Mouse (Mus musculus): ENCODE results near the gene Ccdc18. TPM values are rescaled to one million over a fixed set of nuclear protein-coding genes. Genes with fewer than 3 reads are reported as not detected.

Gene Ccdc18
- polyA plus RNA-seq, 1 experiment, result 0.38 TPM

GRCm38 (mm10) chr5:108188967-108189366 lies 56.3 kb downstream of the Ccdc18 start:
- TF ChIP-seq MYOD1 (IDR thresholded peaks at IDR 0.05; ENCODE audit: control insufficient read depth in 1 of 3, insufficient read length in 2 of 3, low read depth in 2 of 3) (no peak), TCF3 (IDR thresholded peaks at IDR 0.05; ENCODE audit: insufficient read length, low read depth) (no peak), USF1 (IDR thresholded peaks at IDR 0.05; ENCODE audit: low read depth) (no peak), SRF (IDR thresholded peaks at IDR 0.05; ENCODE audit: control insufficient read depth, insufficient read length, low read depth) (no peak), POLR2AphosphoS2 (IDR thresholded peaks at IDR 0.05; ENCODE audit: insufficient read length, low read depth) (no peak), MAX (IDR thresholded peaks at IDR 0.05; ENCODE audit: low read depth) (no peak), POLR2A (IDR thresholded peaks at IDR 0.05; ENCODE audit: insufficient read length, low read depth) (no peak), MYOG (IDR thresholded peaks at IDR 0.05; ENCODE audit: control insufficient read depth in 1 of 3, insufficient read depth in 1 of 3, insufficient read length in 2 of 3, low read depth in 2 of 3) (no peak), E2F4 (IDR thresholded peaks at IDR 0.05; ENCODE audit: insufficient read depth) (no peak), REST (IDR thresholded peaks at IDR 0.05; ENCODE audit: insufficient read depth, insufficient read length) (no peak), CEBPB (IDR thresholded peaks at IDR 0.05; ENCODE audit: insufficient read depth, poor library complexity, severe bottlenecking) (no peak), TCF12 (IDR thresholded peaks at IDR 0.05; ENCODE audit: insufficient read depth, poor library complexity, severe bottlenecking) (no peak)
- H3K4me2 ChIP-seq (ENCODE audit: low read depth), result no peak overlapping the region
- no peak overlapping the region for H3ac ChIP-seq (ENCODE audit: control insufficient read depth, insufficient read length)
- H3K4me3 ChIP-seq, result no peak overlapping the region
- H3K27me3 ChIP-seq (ENCODE audit: control insufficient read depth, insufficient read depth, insufficient read length), result no peaks in the 10 kb centered on the region
- H3K79me2 ChIP-seq (ENCODE audit: control insufficient read depth, insufficient read depth), result no peaks in the 10 kb centered on the region
- H3K36me3 ChIP-seq (ENCODE audit: control insufficient read depth, insufficient read depth), result no peaks in the 10 kb centered on the region

- no peaks in the 10 kb centered on the region for H3K79me2 ChIP-seq (ENCODE audit: control insufficient read depth, insufficient read depth)
- no peaks in the 10 kb centered on the region for H3K36me3 ChIP-seq (ENCODE audit: control insufficient read depth, insufficient read depth)
- no peak overlapping the region for H3K4me3 ChIP-seq
- no peaks in the 10 kb centered on the region for H3K27me3 ChIP-seq (ENCODE audit: control insufficient read depth, insufficient read depth, insufficient read length)
- H3K4me2 ChIP-seq (ENCODE audit: low read depth), result no peak overlapping the region
- TF ChIP-seq POLR2A (IDR thresholded peaks at IDR 0.05; ENCODE audit: insufficient read length, low read depth) (no peak), MYOD1 (IDR thresholded peaks at IDR 0.05; ENCODE audit: control insufficient read depth in 1 of 3, insufficient read length in 2 of 3, low read depth in 2 of 3) (no peak), POLR2AphosphoS2 (IDR thresholded peaks at IDR 0.05; ENCODE audit: insufficient read length, low read depth) (no peak), TCF12 (IDR thresholded peaks at IDR 0.05; ENCODE audit: insufficient read depth, poor library complexity, severe bottlenecking) (no peak), CEBPB (IDR thresholded peaks at IDR 0.05; ENCODE audit: insufficient read depth, poor library complexity, severe bottlenecking) (no peak)
- no peak overlapping the region for H3ac ChIP-seq (ENCODE audit: control insufficient read depth, insufficient read length)
These were observed 73.3 kb downstream of the Ccdc18 start for GRCm38 (mm10) chr5:108206008-108206407.

- H3K4me2 ChIP-seq (ENCODE audit: low read depth), result no peak overlapping the region
- TF ChIP-seq SRF (IDR thresholded peaks at IDR 0.05; ENCODE audit: control insufficient read depth, insufficient read length, low read depth) (no peak), MYOD1 (IDR thresholded peaks at IDR 0.05; ENCODE audit: control insufficient read depth in 1 of 3, insufficient read length in 2 of 3, low read depth in 2 of 3) (no peak), CEBPB (IDR thresholded peaks at IDR 0.05; ENCODE audit: insufficient read depth, poor library complexity, severe bottlenecking) (no peak), USF1 (IDR thresholded peaks at IDR 0.05; ENCODE audit: low read depth) (no peak), REST (IDR thresholded peaks at IDR 0.05; ENCODE audit: insufficient read depth, insufficient read length) (no peak), TCF3 (IDR thresholded peaks at IDR 0.05; ENCODE audit: insufficient read length, low read depth) (no peak), MYOG (IDR thresholded peaks at IDR 0.05; ENCODE audit: control insufficient read depth in 1 of 3, insufficient read depth in 1 of 3, insufficient read length in 2 of 3, low read depth in 2 of 3) (no peak)
- no peaks in the 10 kb centered on the region for H3K27me3 ChIP-seq (ENCODE audit: control insufficient read depth, insufficient read depth, insufficient read length)
- no peak overlapping the region for H3K4me3 ChIP-seq
- no peaks in the 10 kb centered on the region for H3K79me2 ChIP-seq (ENCODE audit: control insufficient read depth, insufficient read depth)
- H3ac ChIP-seq (ENCODE audit: control insufficient read depth, insufficient read length), result no peak overlapping the region
- H3K36me3 ChIP-seq (ENCODE audit: control insufficient read depth, insufficient read depth), result no peaks in the 10 kb centered on the region
These were observed 78.8 kb downstream of the Ccdc18 start for GRCm38 (mm10) chr5:108211512-108211911.

- Histone ChIP-seq H3K27me3 (ENCODE audit: control insufficient read depth, insufficient read depth, insufficient read length) (no peaks in the 10 kb centered on the region), H3K36me3 (ENCODE audit: control insufficient read depth, insufficient read depth) (no peaks in the 10 kb centered on the region), H3K79me2 (ENCODE audit: control insufficient read depth, insufficient read depth) (no peaks in the 10 kb centered on the region), H3K4me3 (no peak overlapping the region), H3ac (ENCODE audit: control insufficient read depth, insufficient read length) (no peak overlapping the region), H3K4me2 (ENCODE audit: low read depth) (no peak overlapping the region)
- TF ChIP-seq POLR2A (IDR thresholded peaks at IDR 0.05; ENCODE audit: insufficient read length, low read depth) (no peak), MYOG (IDR thresholded peaks at IDR 0.05; ENCODE audit: control insufficient read depth in 1 of 3, insufficient read depth in 1 of 3, insufficient read length in 2 of 3, low read depth in 2 of 3) (no peak), POLR2AphosphoS2 (IDR thresholded peaks at IDR 0.05; ENCODE audit: insufficient read length, low read depth) (no peak), TCF3 (IDR thresholded peaks at IDR 0.05; ENCODE audit: insufficient read length, low read depth) (no peak), USF1 (IDR thresholded peaks at IDR 0.05; ENCODE audit: low read depth) (no peak), MAX (IDR thresholded peaks at IDR 0.05; ENCODE audit: low read depth) (no peak), SRF (IDR thresholded peaks at IDR 0.05; ENCODE audit: control insufficient read depth, insufficient read length, low read depth) (no peak), CEBPB (IDR thresholded peaks at IDR 0.05; ENCODE audit: insufficient read depth, poor library complexity, severe bottlenecking) (no peak)
These were observed 82.3 kb downstream of the Ccdc18 start for GRCm38 (mm10) chr5:108214928-108215327.

- Histone ChIP-seq H3K4me3 (no peak overlapping the region), H3K27me3 (ENCODE audit: control insufficient read depth, insufficient read depth, insufficient read length) (no peaks in the 10 kb centered on the region), H3K79me2 (ENCODE audit: control insufficient read depth, insufficient read depth) (no peaks in the 10 kb centered on the region), H3ac (ENCODE audit: control insufficient read depth, insufficient read length) (no peak overlapping the region), H3K36me3 (ENCODE audit: control insufficient read depth, insufficient read depth) (no peaks in the 10 kb centered on the region), H3K4me2 (ENCODE audit: low read depth) (no peak overlapping the region)
- TF ChIP-seq TCF12 (IDR thresholded peaks at IDR 0.05; ENCODE audit: insufficient read depth, poor library complexity, severe bottlenecking) (no peak), MYOG (IDR thresholded peaks at IDR 0.05; ENCODE audit: control insufficient read depth in 1 of 3, insufficient read depth in 1 of 3, insufficient read length in 2 of 3, low read depth in 2 of 3) (no peak), MAX (IDR thresholded peaks at IDR 0.05; ENCODE audit: low read depth) (no peak), POLR2A (IDR thresholded peaks at IDR 0.05; ENCODE audit: insufficient read length, low read depth) (no peak), REST (IDR thresholded peaks at IDR 0.05; ENCODE audit: insufficient read depth, insufficient read length) (no peak), TCF3 (IDR thresholded peaks at IDR 0.05; ENCODE audit: insufficient read length, low read depth) (no peak), E2F4 (IDR thresholded peaks at IDR 0.05; ENCODE audit: insufficient read depth) (no peak), MYOD1 (IDR thresholded peaks at IDR 0.05; ENCODE audit: control insufficient read depth in 1 of 3, insufficient read length in 2 of 3, low read depth in 2 of 3) (no peak), CEBPB (IDR thresholded peaks at IDR 0.05; ENCODE audit: insufficient read depth, poor library complexity, severe bottlenecking) (no peak), USF1 (IDR thresholded peaks at IDR 0.05; ENCODE audit: low read depth) (no peak), POLR2AphosphoS2 (IDR thresholded peaks at IDR 0.05; ENCODE audit: insufficient read length, low read depth) (no peak), SRF (IDR thresholded peaks at IDR 0.05; ENCODE audit: control insufficient read depth, insufficient read length, low read depth) (no peak)
These were observed 91.4 kb downstream of the Ccdc18 start for GRCm38 (mm10) chr5:108224077-108224476.
